Mouse (Mus musculus) intestine, postnatal 0 days (tissue): ENCODE measurements at regions not wholly inside any gene's neighbourhood (a gene's known extent, or its start where the extent isn't known, plus 50 kb on each side); places are given as distances from the start of the nearest gene placed in this dataset.

Source experiments
- ATAC-seq: fragments of 200-750 bp; cut with Nextera tagmentation; 2 replicates; pipeline ENCODE4 v1.8.0; 2017; ENCODE audit warnings: mild to moderate bottlenecking, moderate TSS enrichment, moderate library complexity
- H3K27ac ChIP-seq: fragments of 300-500 bp; sonication (generic); 2 replicates; pipeline ENCODE4 v1.5.1; 2014; ENCODE audit warnings: mild to moderate bottlenecking, low read depth, low read length, moderate library complexity
- H3K27me3 ChIP-seq: fragments of 300-500 bp; sonication (generic); replicated peaks from 2 replicates; pipeline ENCODE4 v1.6.1; 2014; ENCODE audit warnings: low read length, mixed read lengths; ENCODE audit not compliant: control insufficient read depth, insufficient read depth
- H3K36me3 ChIP-seq: fragments of 300-500 bp; sonication (generic); 2 replicates; pipeline ENCODE4 v1.6.1; 2014; ENCODE audit warnings: mild to moderate bottlenecking, moderate library complexity; ENCODE audit not compliant: control insufficient read depth, insufficient read depth
- H3K4me1 ChIP-seq: fragments of 300-500 bp; sonication (generic); replicated peaks from 2 replicates; pipeline ENCODE4 v1.6.1; 2014; ENCODE audit warnings: antibody characterized with exemption, low read length, mixed read lengths; ENCODE audit not compliant: control insufficient read depth, insufficient read depth
- H3K4me2 ChIP-seq: fragments of 300-500 bp; sonication (generic); replicated peaks from 2 replicates; pipeline ENCODE4 v1.6.1; 2014; ENCODE audit warnings: low read depth, mild to moderate bottlenecking, moderate library complexity
- H3K4me3 ChIP-seq: fragments of 300-500 bp; sonication (generic); 2 replicates; pipeline ENCODE4 v1.5.1; 2014; ENCODE audit warnings: low read depth, low read length
- H3K9ac ChIP-seq: fragments of 300-500 bp; sonication (generic); 2 replicates; pipeline ENCODE4 v1.6.1; 2014; ENCODE audit warnings: mild to moderate bottlenecking, low read depth, low read length
- H3K9me3 ChIP-seq: fragments of 300-500 bp; sonication (generic); 2 replicates; pipeline ENCODE4 v1.6.1; 2016; ENCODE audit warnings: mixed run types; ENCODE audit not compliant: control insufficient read depth
- CTCF ChIP-seq: sonication (generic); IDR thresholded peaks from 2 replicates; pipeline ENCODE4 v1.5.1; 2016; ENCODE audit warnings: low read depth, mild to moderate bottlenecking, control low read depth, antibody characterized with exemption, moderate library complexity
- WGBS: fragments of 180-500 bp; shearing (Covaris S2); extraction: QIAGEN DNeasy Blood & Tissue Kit; methylation state at CpG from one replicate; pipeline ENCODE4 v1.1.7; 2014; 5-methylcytosine and 5-hydroxymethylcytosine counted together

GRCm38 (mm10) chr3:39424778-39425642 is 538.3 kb downstream of the Fat4 start:
- ATAC-seq = no peak
- Histone ChIP-seq H3K27ac (no peak overlapping the region), H3K4me1 (no peaks in the 10 kb centered on the region), H3K4me3 (no peak overlapping the region), H3K9me3 (no peaks in the 10 kb centered on the region), H3K9ac (no peak overlapping the region), H3K36me3 (no peaks in the 10 kb centered on the region), H3K27me3 (no peaks in the 10 kb centered on the region), H3K4me2 (no peak overlapping the region)
- no peak for TF ChIP-seq CTCF
- 77% methylated on average over 5 of the region's 5 CpGs for WGBS

- Histone ChIP-seq H3K27me3 (no peaks in the 10 kb centered on the region), H3K27ac (no peak overlapping the region), H3K36me3 (no peaks in the 10 kb centered on the region), H3K4me1 (no peaks in the 10 kb centered on the region), H3K9me3 (no peaks in the 10 kb centered on the region), H3K4me3 (no peak overlapping the region), H3K9ac (no peak overlapping the region), H3K4me2 (no peak overlapping the region)
- 63% methylated on average over 2 of the region's 2 CpGs for WGBS
- ATAC-seq = no peak
- no peak for TF ChIP-seq CTCF
Observed at GRCm38 (mm10) chr3:39425643-39426016, 538.9 kb downstream of the Fat4 start.

- Histone ChIP-seq H3K27ac (no peak overlapping the region), H3K4me3 (no peak overlapping the region), H3K36me3 (no peaks in the 10 kb centered on the region), H3K9ac (no peak overlapping the region), H3K4me2 (no peak overlapping the region), H3K27me3 (no peaks in the 10 kb centered on the region), H3K9me3 (no peaks in the 10 kb centered on the region), H3K4me1 (no peaks in the 10 kb centered on the region)
- no peak for TF ChIP-seq CTCF
- WGBS = 51% methylated on average over 10 of the region's 10 CpGs
- no peak for ATAC-seq
Observed at GRCm38 (mm10) chr3:39443328-39443727, 556.6 kb downstream of the Fat4 start.

GRCm38 (mm10) chr3:39455650-39456049 is 568.9 kb downstream of the Fat4 start:
- no peaks in the 10 kb centered on the region for H3K27me3 ChIP-seq
- no peak for ATAC-seq
- H3K4me3 ChIP-seq = no peak overlapping the region
- H3K4me2 ChIP-seq = no peak overlapping the region
- H3K27ac ChIP-seq = no peak overlapping the region
- H3K4me1 ChIP-seq = no peaks in the 10 kb centered on the region
- TF ChIP-seq CTCF = no peak
- H3K9me3 ChIP-seq = no peaks in the 10 kb centered on the region
- no peaks in the 10 kb centered on the region for H3K36me3 ChIP-seq
- no peak overlapping the region for H3K9ac ChIP-seq

- no peaks in the 10 kb centered on the region for H3K36me3 ChIP-seq
- 68% methylated on average over 14 of the region's 14 CpGs for WGBS
- no peaks in the 10 kb centered on the region for H3K9me3 ChIP-seq
- H3K4me2 ChIP-seq = no peak overlapping the region
- no peaks in the 10 kb centered on the region for H3K4me1 ChIP-seq
- no peak for TF ChIP-seq CTCF
- H3K27me3 ChIP-seq = no peaks in the 10 kb centered on the region
- no peak overlapping the region for H3K4me3 ChIP-seq
- H3K9ac ChIP-seq = no peak overlapping the region
- no peak overlapping the region for H3K27ac ChIP-seq
- no peak for ATAC-seq
Observed at GRCm38 (mm10) chr3:39460183-39460888, 573.6 kb downstream of the Fat4 start.

- Histone ChIP-seq H3K9ac (no peak overlapping the region), H3K36me3 (no peaks in the 10 kb centered on the region), H3K27ac (no peak overlapping the region), H3K9me3 (no peaks in the 10 kb centered on the region), H3K27me3 (no peaks in the 10 kb centered on the region), H3K4me2 (no peak overlapping the region), H3K4me3 (no peak overlapping the region), H3K4me1 (no peaks in the 10 kb centered on the region)
- ATAC-seq = no peak
- TF ChIP-seq CTCF = 0 out of 2 replicates have a peak, but pooled peaks have one; percentile 6
- 89% methylated on average over 4 of the region's 4 CpGs for WGBS
Observed at GRCm38 (mm10) chr3:39461561-39461960, 574.8 kb downstream of the Fat4 start.
